Comparison of ENCODE assay signal across 8 mouse cellular contexts in genomic region chr13:53688934-53689333, GRCm38 (mm10).
DNase-seq lines count a peak whose midpoint lies in the region; ATAC-seq lines count a peak whose summit lies in the region.

No protein-coding gene starts in this region.

- H3K9me3 ChIP-seq in kidney, embryonic 15.5 days (replicated peaks): no peaks in the 10 kb centered on the region
- no peaks in the 10 kb centered on the region for H3K9me3 ChIP-seq in embryonic facial prominence, embryonic 12.5 days
- no peaks in the 10 kb centered on the region for H3K9me3 ChIP-seq in hindbrain, embryonic 13.5 days
- no peaks in the 10 kb centered on the region for H3K9me3 ChIP-seq in midbrain, embryonic 15.5 days

- no peaks in the 10 kb centered on the region for H3K36me3 ChIP-seq in kidney, embryonic 15.5 days
- no peaks in the 10 kb centered on the region for H3K36me3 ChIP-seq in embryonic facial prominence, embryonic 12.5 days
- no peaks in the 10 kb centered on the region for H3K36me3 ChIP-seq in hindbrain, embryonic 13.5 days
- H3K36me3 ChIP-seq in midbrain, embryonic 15.5 days (replicated peaks): no peaks in the 10 kb centered on the region

- H3K4me3 ChIP-seq in kidney, embryonic 15.5 days (replicated peaks): no peak overlapping the region; the same call in 1 of the 2 replicates
- H3K4me3 ChIP-seq in embryonic facial prominence, embryonic 12.5 days: peak overlapping the region; percentile 10
- no peak overlapping the region for H3K4me3 ChIP-seq in hindbrain, embryonic 13.5 days
- H3K4me3 ChIP-seq in midbrain, embryonic 15.5 days: peak overlapping the region; percentile 12; the same call in 1 of the 2 replicates

- no peak overlapping the region for H3K27ac ChIP-seq in kidney, embryonic 15.5 days
- peak overlapping the region; percentile 30; the same call in 1 of the 2 replicates for H3K27ac ChIP-seq in embryonic facial prominence, embryonic 12.5 days
- no peak overlapping the region for H3K27ac ChIP-seq in hindbrain, embryonic 13.5 days
- H3K27ac ChIP-seq in midbrain, embryonic 15.5 days: no peak overlapping the region

- peaks cover 26% of the 10 kb centered on the region for H3K27me3 ChIP-seq in kidney, embryonic 15.5 days
- H3K27me3 ChIP-seq in embryonic facial prominence, embryonic 12.5 days: 0 out of 2 replicates have a peak, but pooled peaks cover 3% of the 10 kb centered on the region
- peaks cover 22% of the 10 kb centered on the region for H3K27me3 ChIP-seq in hindbrain, embryonic 13.5 days
- H3K27me3 ChIP-seq in midbrain, embryonic 15.5 days (replicated peaks): peaks cover 16% of the 10 kb centered on the region; the same call in 1 of the 2 replicates

- peak overlapping the region; percentile 52 for H3K4me2 ChIP-seq in kidney, embryonic 15.5 days
- peak overlapping the region; percentile 37 for H3K4me2 ChIP-seq in embryonic facial prominence, embryonic 12.5 days (replicated peaks)
- H3K4me2 ChIP-seq in hindbrain, embryonic 13.5 days: peak overlapping the region; percentile 32; the same call in 1 of the 2 replicates
- H3K4me2 ChIP-seq in midbrain, embryonic 15.5 days: no peak overlapping the region

- no peak for DNase-seq in kidney, adult 18-20 months
- no peak for DNase-seq in frontal cortex, postnatal 14 days (ENCODE audit: low spot score in 2 of 2)
- no peak for DNase-seq in spleen, postnatal 36 days (ENCODE audit: low spot score in 2 of 2)

- no peak for ATAC-seq in kidney, embryonic 15.5 days (replicated peaks; ENCODE audit: low FRiP score)
- ATAC-seq in embryonic facial prominence, embryonic 12.5 days (ENCODE audit: insufficient number of reproducible peaks, insufficient read depth, low FRiP score, low TSS enrichment): no peak
- ATAC-seq in hindbrain, embryonic 13.5 days (ENCODE audit: low FRiP score): no peak
- no peak for ATAC-seq in midbrain, embryonic 15.5 days (replicated peaks)
- no peak for ATAC-seq in cerebellum, adult (ENCODE audit: insufficient number of reproducible peaks, low FRiP score, low TSS enrichment)

- no peak overlapping the region for H3K9ac ChIP-seq in kidney, embryonic 15.5 days
- H3K9ac ChIP-seq in embryonic facial prominence, embryonic 12.5 days: no peak overlapping the region
- H3K9ac ChIP-seq in hindbrain, embryonic 13.5 days: no peak overlapping the region
- no peak overlapping the region for H3K9ac ChIP-seq in midbrain, embryonic 15.5 days

- H3K4me1 ChIP-seq in kidney, embryonic 15.5 days: peaks cover 5% of the 10 kb centered on the region; the same call in 1 of the 2 replicates
- peaks cover 2% of the 10 kb centered on the region; the same call in 1 of the 2 replicates for H3K4me1 ChIP-seq in embryonic facial prominence, embryonic 12.5 days
- H3K4me1 ChIP-seq in hindbrain, embryonic 13.5 days (replicated peaks): peaks cover 10% of the 10 kb centered on the region
- H3K4me1 ChIP-seq in midbrain, embryonic 15.5 days: 0 out of 2 replicates have a peak, but pooled peaks cover 7% of the 10 kb centered on the region

- WGBS in kidney, embryonic 15.5 days: 45% methylated on average over 8 of the region's 8 CpGs
- WGBS in embryonic facial prominence, embryonic 12.5 days: 23% methylated on average over 8 of the region's 8 CpGs
- 49% methylated on average over 8 of the region's 8 CpGs for WGBS in hindbrain, embryonic 13.5 days
- WGBS in midbrain, embryonic 15.5 days: 52% methylated on average over 8 of the region's 8 CpGs

Comparison
In these comparisons a context has a peak if more than half of its experiments do, and no peak if none do; other contexts are left out.
1. H3K4me3 ChIP-seq: peak in embryonic facial prominence, embryonic 12.5 days (single experiment) and midbrain, embryonic 15.5 days (single experiment); none in kidney, embryonic 15.5 days (single experiment) and hindbrain, embryonic 13.5 days (single experiment).